Mouse (Mus musculus): ENCODE measurements around the gene 7530416G11Rik.

The 7530416G11Rik gene

DNA sequence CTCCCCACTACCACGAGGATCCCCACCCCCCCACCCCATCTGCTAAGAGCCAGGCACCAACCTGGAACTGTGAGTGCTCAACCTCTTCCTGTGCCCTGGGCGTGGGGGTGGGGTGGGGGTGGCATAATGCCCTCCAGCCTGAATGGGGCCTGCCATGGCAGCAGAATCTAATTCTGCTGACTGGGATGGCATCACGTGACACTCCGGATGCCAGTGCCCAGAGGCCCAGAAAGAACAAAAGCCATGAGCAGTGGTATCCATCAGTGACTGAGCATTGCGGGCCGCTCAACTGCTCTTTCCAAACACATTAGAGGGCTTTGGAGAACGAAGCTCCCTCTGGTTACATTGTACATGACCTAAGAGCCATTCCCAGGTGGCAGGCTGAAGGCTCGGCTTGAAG lies at the start of gene 7530416G11Rik:
TSS of gene 7530416G11Rik (minus strand) at position 101 of the 400 bp plus-strand sequence.
- DNase-seq (ENCODE audit: low spot score) = no peak

DNA sequence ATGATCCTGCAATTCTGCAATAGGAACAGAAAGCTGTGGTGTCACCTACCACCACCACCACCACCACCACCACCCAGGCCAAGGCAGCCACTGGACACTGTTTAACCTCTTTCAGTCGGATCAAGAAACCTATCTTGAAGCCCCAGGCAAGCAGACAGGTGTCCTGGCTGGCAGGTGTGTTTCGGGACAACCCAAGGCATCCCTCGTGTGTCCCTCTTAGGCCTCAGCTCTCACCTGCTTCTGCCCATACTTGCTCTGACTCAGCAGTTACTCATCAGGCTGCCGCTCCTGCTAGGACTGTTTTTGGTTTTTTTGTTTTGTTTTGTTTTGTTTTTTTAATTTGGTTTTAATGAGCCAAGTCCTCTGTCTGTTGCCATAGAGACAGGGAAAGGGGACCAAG lies 43.5 kb upstream of the 7530416G11Rik start:
- no peak for DNase-seq (ENCODE audit: low spot score)

DNA sequence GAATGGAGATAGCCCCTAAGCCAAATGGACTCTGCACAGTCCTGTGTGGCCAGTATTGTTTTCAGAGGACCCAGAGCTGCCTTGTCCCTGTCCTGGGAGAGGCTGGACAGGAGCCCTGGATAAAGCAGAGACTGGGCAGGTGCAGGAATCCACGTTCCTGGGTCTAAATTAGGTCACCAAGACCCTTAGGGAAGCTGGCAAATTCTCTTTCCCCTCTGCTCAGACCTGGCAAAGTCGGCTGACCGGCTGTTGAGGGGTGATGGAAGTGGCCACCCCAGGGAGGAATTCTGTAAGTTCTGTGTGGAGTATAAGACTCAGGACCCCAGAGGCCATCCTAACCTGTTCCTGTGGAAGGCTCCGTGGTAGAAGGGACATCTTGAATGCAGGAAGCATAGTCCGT lies 42.3 kb upstream of the 7530416G11Rik start:
- no peak for DNase-seq (ENCODE audit: low spot score)

GRCm38 (mm10) chr15:85538170-85538569 lies 35.1 kb upstream of the 7530416G11Rik start:
- no peak for DNase-seq (ENCODE audit: low spot score)

DNA sequence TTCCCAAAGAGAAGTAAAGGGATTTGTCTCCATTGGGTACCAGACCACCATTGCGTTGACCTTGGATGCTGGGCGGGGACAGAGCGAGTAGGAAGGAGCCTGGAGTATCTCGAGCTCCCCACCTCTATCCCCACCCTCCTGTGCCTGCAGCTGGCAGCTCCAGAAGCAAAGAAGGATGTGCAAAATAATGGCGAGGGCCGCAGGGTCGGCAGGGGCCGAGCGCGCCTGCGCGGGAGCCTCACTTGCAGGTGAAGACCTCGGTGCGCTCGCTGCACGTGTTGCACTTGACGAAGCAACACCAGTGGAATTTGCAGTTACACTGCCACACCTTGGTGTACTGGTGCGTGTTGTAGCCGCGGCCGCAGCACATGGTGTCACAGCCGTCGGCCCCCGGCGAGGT lies 34.1 kb upstream of the 7530416G11Rik start:
- DNase-seq (ENCODE audit: low spot score) = no peak

DNA sequence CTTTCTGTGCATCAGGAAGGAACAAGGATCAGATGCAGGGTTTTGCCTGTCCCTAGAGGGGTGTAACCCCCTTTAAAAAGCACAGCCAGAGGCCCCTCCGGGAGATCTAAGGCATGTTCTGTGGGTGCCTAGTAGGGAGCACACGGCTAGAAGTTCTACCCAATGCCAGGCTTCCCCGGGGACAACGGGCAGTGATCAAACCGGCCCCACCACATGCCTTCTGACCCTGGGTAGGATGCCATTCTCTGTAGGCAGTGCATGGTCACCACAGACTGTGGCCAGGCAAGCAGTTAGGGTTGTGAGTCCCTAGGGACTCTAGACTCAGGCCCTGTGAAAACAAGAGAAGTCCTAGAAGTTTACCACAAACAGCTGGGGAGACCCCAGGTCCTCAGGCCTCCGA lies 31.6 kb upstream of the 7530416G11Rik start:
- DNase-seq (ENCODE audit: low spot score) = no peak

DNA sequence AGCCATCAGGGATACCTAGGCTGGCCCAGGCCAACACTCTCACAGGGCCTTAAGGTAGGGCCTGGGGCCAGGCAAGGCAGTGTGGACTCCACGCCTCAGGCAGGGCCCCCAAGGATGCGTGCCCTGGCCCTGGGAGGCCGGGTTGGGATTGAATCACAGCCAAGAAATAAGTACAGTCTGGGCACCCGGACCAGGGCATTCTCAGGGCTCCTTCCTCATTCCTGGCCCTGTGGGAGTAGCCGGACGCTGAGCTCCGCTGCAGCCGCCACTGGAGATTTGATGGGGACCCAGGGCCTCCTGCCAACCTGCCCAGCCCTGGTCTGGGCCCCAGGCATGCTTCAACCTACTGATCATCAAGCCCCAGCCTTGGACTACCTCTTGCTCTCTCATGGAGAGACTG lies 31.2 kb upstream of the 7530416G11Rik start:
- DNase-seq (ENCODE audit: low spot score) = no peak

DNA sequence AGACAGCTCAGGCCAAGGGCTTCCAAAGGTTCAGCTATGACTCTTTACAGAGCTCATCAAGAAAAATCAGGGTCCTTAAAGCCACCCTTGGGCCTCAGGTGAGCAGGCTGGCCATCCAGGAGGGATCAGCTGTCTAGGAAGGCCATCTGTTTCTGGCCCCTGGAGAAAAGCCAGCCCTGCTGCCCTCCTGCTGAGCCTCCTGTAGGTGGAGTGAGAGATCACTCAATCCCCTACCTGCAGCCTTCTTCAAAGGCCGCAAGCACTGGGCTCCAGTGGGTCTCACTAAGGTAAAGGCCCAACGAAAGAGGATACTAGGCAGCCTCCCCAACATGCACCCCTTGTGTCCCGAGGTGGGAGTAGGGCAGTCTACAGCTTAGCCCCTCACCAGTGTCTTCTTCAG lies 29.0 kb upstream of the 7530416G11Rik start:
- DNase-seq (ENCODE audit: low spot score) = no peak

GRCm38 (mm10) chr15:85529911-85530310 lies 26.9 kb upstream of the 7530416G11Rik start:
- DNase-seq (ENCODE audit: low spot score) = no peak

DNA sequence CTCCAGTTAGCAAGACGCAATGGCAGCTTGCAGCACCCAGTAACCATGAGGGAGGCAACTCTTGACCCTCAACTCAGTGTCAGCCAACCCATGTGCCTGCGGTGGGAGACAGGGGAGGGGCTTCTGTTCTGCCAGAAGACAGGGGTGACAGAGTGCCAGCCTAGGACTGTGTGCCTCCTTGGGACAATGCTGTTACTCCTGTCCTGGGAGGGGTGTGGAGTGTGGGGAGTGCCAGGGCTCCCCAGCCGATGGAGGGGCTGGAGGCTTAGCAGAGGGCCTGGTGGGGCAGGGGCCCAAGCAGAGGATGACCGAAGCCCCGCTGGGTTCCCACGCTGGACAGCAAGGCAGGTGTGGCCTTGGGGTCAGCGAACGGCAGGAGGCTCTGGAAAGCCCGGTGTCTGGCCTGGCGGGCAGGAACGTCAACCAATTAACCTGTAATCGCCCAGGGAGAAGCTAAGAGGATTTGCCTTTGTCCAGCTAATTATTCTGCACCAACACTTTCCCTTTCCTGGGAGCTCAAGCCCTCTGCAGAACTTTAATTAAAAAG lies 21.4 kb upstream of the 7530416G11Rik start:
- no peak for DNase-seq (ENCODE audit: low spot score)

- no peak for DNase-seq (ENCODE audit: low spot score)
Measured at GRCm38 (mm10) chr15:85523173-85523991, 20.4 kb upstream of the 7530416G11Rik start.

- DNase-seq (ENCODE audit: low spot score) = no peak
Measured at GRCm38 (mm10) chr15:85519438-85519837, 16.4 kb upstream of the 7530416G11Rik start.

DNA sequence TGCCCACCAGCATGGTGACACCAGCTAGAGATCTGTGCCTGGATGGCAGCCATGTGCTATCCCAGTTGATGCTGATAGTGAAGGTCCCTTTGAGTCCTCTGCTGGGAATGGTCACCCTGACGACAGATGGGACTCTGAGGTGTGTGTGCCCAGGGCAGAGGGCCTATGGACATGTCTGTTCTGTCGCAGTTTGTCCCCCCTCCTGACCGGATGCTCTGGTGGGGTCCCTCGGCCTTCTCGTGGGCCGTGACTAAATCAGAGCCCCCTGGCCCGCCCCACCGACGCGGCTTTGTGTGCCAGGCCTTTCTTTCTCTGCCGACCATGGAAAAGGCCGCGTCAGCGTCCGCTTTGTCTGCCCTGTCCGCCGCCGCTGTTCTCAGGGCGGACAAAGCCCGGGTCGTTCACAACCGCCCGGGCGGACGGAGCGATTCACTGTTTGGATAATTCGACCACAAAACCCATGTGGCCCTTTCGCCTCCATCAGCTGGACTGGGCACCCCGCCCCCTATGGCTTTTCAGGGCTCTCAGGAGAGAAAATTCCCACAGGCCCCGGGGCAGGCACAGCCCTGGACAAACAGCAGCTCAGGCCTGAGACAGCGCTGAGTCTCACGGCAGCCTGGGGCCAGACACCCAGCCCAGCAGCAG lies 4.5 kb upstream of the 7530416G11Rik start:
- no peak for DNase-seq (ENCODE audit: low spot score)

GRCm38 (mm10) chr15:85506680-85507079 lies 3.7 kb upstream of the 7530416G11Rik start:
- no peak for DNase-seq (ENCODE audit: low spot score)

DNA sequence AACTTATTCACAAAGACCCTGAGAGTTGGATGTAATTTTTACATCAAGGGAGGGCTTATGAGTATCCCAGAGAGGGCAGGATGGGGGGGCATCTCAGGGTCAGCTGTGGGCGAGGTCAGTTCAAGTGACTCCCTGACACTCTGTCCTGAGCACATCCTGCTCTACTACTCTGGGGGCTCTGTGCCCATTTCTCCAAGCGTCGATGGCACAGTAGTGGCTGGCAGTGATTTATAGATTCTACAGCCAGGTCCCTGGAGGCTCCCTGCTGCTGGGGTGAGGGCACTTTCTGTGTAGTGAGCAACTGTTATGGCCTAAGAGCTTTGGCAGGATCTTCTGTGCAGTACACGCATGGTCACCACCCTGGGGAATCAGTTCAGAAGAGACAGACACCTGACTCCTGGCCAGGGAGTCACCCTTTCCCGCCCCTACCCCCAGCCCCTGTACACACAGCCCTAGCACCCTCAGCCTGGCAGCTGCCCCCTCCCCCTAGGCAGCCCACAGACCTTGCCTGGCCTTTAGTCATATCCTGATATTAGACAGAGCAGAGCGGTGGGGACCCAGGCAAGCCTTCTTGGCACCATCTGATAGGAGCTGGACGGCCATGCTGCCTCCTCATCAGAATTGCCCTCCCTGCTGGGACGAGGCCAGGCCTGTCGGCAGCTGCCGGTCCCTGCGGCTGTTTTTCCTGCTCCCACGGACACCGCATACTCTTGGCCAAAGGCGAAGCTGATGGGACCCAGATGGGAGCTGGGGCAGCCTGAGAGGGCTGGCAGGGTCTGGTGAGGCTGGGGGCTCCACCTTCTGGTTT lies 2.3 kb upstream of the 7530416G11Rik start:
- DNase-seq (ENCODE audit: low spot score) = no peak

- DNase-seq (ENCODE audit: low spot score) = no peak
Measured at GRCm38 (mm10) chr15:85500267-85500666, 2.8 kb downstream of the 7530416G11Rik start.

- DNase-seq (ENCODE audit: low spot score) = no peak
Measured at GRCm38 (mm10) chr15:85497981-85498475, 5.0 kb downstream of the 7530416G11Rik start.

DNA sequence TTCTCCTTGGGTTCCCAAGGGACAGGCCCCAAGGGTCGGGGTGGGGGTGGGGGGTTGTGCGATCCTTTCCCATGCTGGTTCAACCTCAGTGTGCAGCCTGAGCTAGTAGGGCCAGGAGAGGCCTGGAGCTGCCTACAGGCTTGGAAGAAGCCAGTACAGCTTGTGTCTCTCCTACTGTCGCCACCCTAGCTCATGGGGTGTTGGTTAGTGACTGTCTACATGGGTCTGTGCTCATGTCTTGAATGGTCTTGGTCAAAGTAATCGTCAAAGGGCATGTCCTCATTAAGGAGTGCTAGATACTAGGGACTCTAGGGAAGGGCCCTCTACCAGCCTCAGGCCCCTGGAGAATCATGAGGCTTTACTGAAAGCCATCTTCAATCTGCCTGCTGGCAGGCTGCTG lies 5.5 kb downstream of the 7530416G11Rik start:
- no peak for DNase-seq (ENCODE audit: low spot score)

DNA sequence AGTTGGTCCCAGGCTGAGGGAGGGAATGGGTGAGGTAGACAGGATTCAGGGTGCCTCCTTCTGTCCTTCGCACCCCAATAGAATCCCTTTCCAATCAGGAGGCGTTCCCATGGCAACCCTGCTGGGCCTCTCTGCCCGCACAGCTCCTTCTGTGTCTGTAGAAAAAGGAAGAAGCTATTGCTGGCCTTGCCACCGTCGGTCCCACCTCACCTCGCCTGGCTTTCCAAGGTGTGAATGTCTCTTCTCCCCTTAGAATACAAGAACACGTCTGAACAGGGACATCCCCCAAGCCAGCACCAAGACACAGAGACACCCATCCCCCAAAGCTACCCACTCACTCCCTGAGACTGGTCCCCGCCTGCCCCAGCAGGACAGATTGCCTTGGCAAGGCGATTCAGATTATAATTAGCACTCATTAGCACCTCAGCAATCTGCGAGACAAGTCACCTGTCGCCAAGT lies 8.8 kb downstream of the 7530416G11Rik start:
- no peak for DNase-seq (ENCODE audit: low spot score)

- DNase-seq (ENCODE audit: low spot score) = no peak
Measured at GRCm38 (mm10) chr15:85489751-85490150, 13.3 kb downstream of the 7530416G11Rik start.

GRCm38 (mm10) chr15:85488900-85489299 lies 14.1 kb downstream of the 7530416G11Rik start:
- no peak for DNase-seq (ENCODE audit: low spot score)

DNA sequence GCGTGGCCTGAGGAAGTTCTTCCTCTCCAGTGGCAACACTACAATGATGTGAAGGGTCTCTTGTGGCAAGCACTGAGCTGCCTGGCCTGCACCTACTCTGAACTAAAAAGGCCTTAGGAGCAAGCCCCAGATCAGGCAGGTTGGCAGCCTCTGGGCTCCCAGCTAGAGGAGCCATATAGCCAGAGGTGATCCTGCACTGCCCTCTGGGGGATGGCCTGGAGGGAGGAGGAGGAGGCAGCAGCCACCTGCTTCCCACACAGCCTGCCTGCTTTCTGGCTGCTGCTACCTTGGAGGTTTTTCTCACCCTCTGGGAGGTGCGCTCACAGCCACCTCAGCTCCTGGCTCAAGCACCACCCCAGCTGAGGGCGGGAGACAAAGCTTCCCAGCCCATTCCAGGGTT lies 22.4 kb downstream of the 7530416G11Rik start:
- no peak for DNase-seq (ENCODE audit: low spot score)
